In genomic region chr3:107755702-107756480, GRCm38 (mm10) we compare ENCODE assay signal across 17 mouse cellular contexts. TPM values are rescaled to one million over a fixed set of nuclear protein-coding genes. Genes with fewer than 3 reads are reported as not detected.
DNase-seq lines count a peak whose midpoint lies in the region; ATAC-seq and TF ChIP-seq lines count a peak whose summit lies in the region.
"Had no signal": no experiment of that assay in that cellular context is flagged by ENCODE, and none has a peak within 500 bp of the region (broad histone marks: within the 10 kb centered on the region; RNA-seq: fewer than 3 reads in every experiment).

No protein-coding gene starts in this region.

- H3K9me3 ChIP-seq in neural tube, embryonic 15.5 days (replicated peaks): no peaks in the 10 kb centered on the region
- H3K9me3 ChIP-seq: embryonic facial prominence, embryonic 15.5 days; forebrain, embryonic 12.5 days had no signal

- no peak for ATAC-seq in neural tube, embryonic 15.5 days (ENCODE audit: low FRiP score)

- no peak for TF ChIP-seq POLR2A in myocyte (IDR thresholded peaks at IDR 0.05; ENCODE audit: insufficient read length, low read depth)

- WGBS in neural tube, embryonic 15.5 days: 65% methylated on average over 5 of the region's 5 CpGs

- no peak overlapping the region for H3K4me3 ChIP-seq in layer of hippocampus, adult 2 months
- peak overlapping the region; percentile 78 for H3K4me3 ChIP-seq in myocyte
- H3K4me3 ChIP-seq in neural tube, embryonic 15.5 days (replicated peaks): no peak overlapping the region
- H3K4me3 ChIP-seq: embryonic facial prominence, embryonic 15.5 days; forebrain, embryonic 12.5 days had no signal

- peaks cover 53% of the 10 kb centered on the region for H3K79me2 ChIP-seq in myocyte (ENCODE audit: control insufficient read depth, insufficient read depth)

- H3K27me3 ChIP-seq in myocyte (ENCODE audit: control insufficient read depth, insufficient read depth, insufficient read length): no peaks in the 10 kb centered on the region
- H3K27me3 ChIP-seq in neural tube, embryonic 15.5 days (replicated peaks): no peaks in the 10 kb centered on the region
- H3K27me3 ChIP-seq: CH12.LX; embryonic facial prominence, embryonic 15.5 days; forebrain, embryonic 12.5 days had no signal

- peaks cover 43% of the 10 kb centered on the region for H3K4me1 ChIP-seq in neural tube, embryonic 15.5 days

- TF ChIP-seq CTCF in layer of hippocampus, adult 2 months (conservative IDR thresholded peaks at IDR 0.05): no peak

- DNase-seq in layer of hippocampus, adult 2 months (ENCODE audit: low spot score in 2 of 2): no peak
- no peak for DNase-seq in layer of hippocampus, postnatal 14 days (ENCODE audit: low spot score in 2 of 2)
- peak; percentile 62 for DNase-seq in NIH3T3 (ENCODE audit: low read depth)
- DNase-seq in cerebellum, adult 8-10 months: peak; percentile 71
- DNase-seq in thymus, postnatal 36 days: no peak
- DNase-seq: adrenal gland, postnatal 10 days; gastrocnemius, postnatal 36 days; kidney, adult 2 months; layer of hippocampus, adult 9-11 months; liver; lung, adult 18-20 months; lung, postnatal 36 days had no signal

- H3K36me3 ChIP-seq in myocyte (ENCODE audit: control insufficient read depth, insufficient read depth): peaks cover 46% of the 10 kb centered on the region
- peaks cover 5% of the 10 kb centered on the region; the same call in 1 of the 2 replicates for H3K36me3 ChIP-seq in neural tube, embryonic 15.5 days

- peak overlapping the region; percentile 37; the same call in 1 of the 2 replicates for H3K27ac ChIP-seq in layer of hippocampus, adult 2 months
- H3K27ac ChIP-seq in neural tube, embryonic 15.5 days (replicated peaks): no peak overlapping the region
- H3K27ac ChIP-seq: embryonic facial prominence, embryonic 15.5 days; forebrain, embryonic 12.5 days had no signal

- no peak overlapping the region for H3K9ac ChIP-seq in neural tube, embryonic 15.5 days (replicated peaks)
- H3K9ac ChIP-seq: embryonic facial prominence, embryonic 15.5 days; forebrain, embryonic 12.5 days had no signal

- H3K4me2 ChIP-seq in myocyte (ENCODE audit: low read depth): peak overlapping the region; percentile 88
- H3K4me2 ChIP-seq in neural tube, embryonic 15.5 days: no peak overlapping the region
- H3K4me2 ChIP-seq: embryonic facial prominence, embryonic 15.5 days; forebrain, embryonic 12.5 days had no signal

- H3ac ChIP-seq in myocyte (ENCODE audit: control insufficient read depth, insufficient read length): no peak overlapping the region

TF ChIP-seq in myocyte, 11 proteins besides CTCF, POLR2A, EP300 and RAD21:
- TF ChIP-seq MYOD1 (IDR thresholded peaks at IDR 0.05; ENCODE audit: control insufficient read depth in 1 of 3, insufficient read length in 2 of 3, low read depth in 2 of 3) (no peak), CEBPB (IDR thresholded peaks at IDR 0.05; ENCODE audit: insufficient read depth, poor library complexity, severe bottlenecking) (no peak), TCF12 (IDR thresholded peaks at IDR 0.05; ENCODE audit: insufficient read depth, poor library complexity, severe bottlenecking) (no peak), USF1 (IDR thresholded peaks at IDR 0.05; ENCODE audit: low read depth) (no peak), TCF3 (IDR thresholded peaks at IDR 0.05; ENCODE audit: insufficient read length, low read depth) (no peak), MAX (IDR thresholded peaks at IDR 0.05; ENCODE audit: low read depth) (no peak), SRF (IDR thresholded peaks at IDR 0.05; ENCODE audit: control insufficient read depth, insufficient read length, low read depth) (no peak), E2F4 (IDR thresholded peaks at IDR 0.05; ENCODE audit: insufficient read depth) (no peak), POLR2AphosphoS2 (IDR thresholded peaks at IDR 0.05; ENCODE audit: insufficient read length, low read depth) (no peak), REST (IDR thresholded peaks at IDR 0.05; ENCODE audit: insufficient read depth, insufficient read length) (no peak)

RNA-seq across cellular contexts. Expression of gene Csf1, which starts 4.4 kb away (rescaled TPM):
- total RNA-seq in layer of hippocampus, adult 2 months (2021): 10 to 100 TPM; 20.4 to 20.5 TPM
- total RNA-seq in layer of hippocampus, postnatal 14 days (2021): 10 to 100 TPM; 11.9 to 13.3 TPM
- 68.1 TPM for polyA plus RNA-seq in myocyte (2012; fragmentation: generic; extraction: Trizol)
- 7.8 and 8.4 TPM in 2 replicates for polyA plus RNA-seq in neural tube, embryonic 15.5 days (2015; fragmentation: Nextera tagmentation; extraction: Ambion mirVana)

RNA-seq across cellular contexts. Expression of gene Ahcyl1, which starts 59.5 kb away (rescaled TPM):
- 100 to 1,000 TPM; 338 to 346 TPM for total RNA-seq in layer of hippocampus, adult 2 months (2021)
- 100 to 1,000 TPM; 331 to 365 TPM for total RNA-seq in layer of hippocampus, postnatal 14 days (2021)
- 51.0 TPM for polyA plus RNA-seq in myocyte (2012; fragmentation: generic; extraction: Trizol)
- polyA plus RNA-seq in neural tube, embryonic 15.5 days (2015; fragmentation: Nextera tagmentation; extraction: Ambion mirVana): 108 and 110 TPM in 2 replicates

Comparison
In these comparisons a context has a peak if more than half of its experiments do, and no peak if none do; other contexts are left out.
1. DNase-seq: peak in NIH3T3 (single experiment) and cerebellum, adult 8-10 months (single experiment); none in layer of hippocampus, adult 2 months (0 of 2), layer of hippocampus, postnatal 14 days (0 of 2) and thymus, postnatal 36 days (0 of 2).